ENCODE assay signal across 7 mouse cellular contexts in the genomic region with DNA sequence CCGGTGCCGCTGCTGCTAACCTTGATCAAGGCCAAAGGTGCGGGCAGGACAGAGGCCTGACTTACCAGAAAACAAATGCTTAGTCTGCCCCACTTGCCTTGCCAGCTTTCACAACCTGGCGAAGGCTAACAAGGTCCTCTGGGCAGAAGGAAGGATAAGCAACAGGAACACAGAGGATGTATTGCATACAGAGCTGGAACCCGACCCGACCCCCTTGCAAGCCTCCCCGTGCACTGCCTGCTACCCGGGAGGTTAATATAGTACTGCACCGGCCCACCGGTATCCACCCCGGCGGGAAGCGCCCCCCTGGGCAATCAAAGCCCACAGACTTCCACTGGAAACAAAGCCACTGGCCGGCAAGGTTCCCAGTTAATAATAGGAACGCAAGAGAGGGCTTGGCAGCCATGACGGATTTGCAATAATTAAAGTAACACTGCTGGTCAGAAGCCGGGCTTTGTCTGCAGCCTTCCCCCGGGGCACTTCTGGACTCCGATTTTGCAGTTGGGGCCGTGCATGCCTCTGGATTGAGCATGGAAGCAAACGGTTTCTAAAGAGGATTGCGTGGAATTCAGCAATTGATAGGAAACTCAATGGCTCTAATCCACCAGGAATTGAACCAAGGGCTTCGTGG. TPM values are rescaled to one million over a fixed set of nuclear protein-coding genes. Genes with fewer than 3 reads are reported as not detected.
DNase-seq lines count a peak whose midpoint lies in the region; ATAC-seq lines count a peak whose summit lies in the region.

No protein-coding gene starts in this region.

- H3K27ac ChIP-seq in kidney, embryonic 16.5 days (ENCODE audit: low read length), result peak overlapping the region; percentile 30
- no peak overlapping the region for H3K27ac ChIP-seq in neural tube, embryonic 14.5 days (ENCODE audit: low read depth, low read length)

- no peaks in the 10 kb centered on the region for H3K36me3 ChIP-seq in kidney, embryonic 16.5 days (ENCODE audit: insufficient read depth, low read length)
- no peaks in the 10 kb centered on the region for H3K36me3 ChIP-seq in neural tube, embryonic 14.5 days (ENCODE audit: control insufficient read depth, insufficient read depth, low read length)

- H3K27me3 ChIP-seq in kidney, embryonic 16.5 days (ENCODE audit: insufficient read depth, low read length), result no peaks in the 10 kb centered on the region
- H3K27me3 ChIP-seq in neural tube, embryonic 14.5 days (ENCODE audit: control insufficient read depth, insufficient read depth, low read length), result no peaks in the 10 kb centered on the region

- ATAC-seq in kidney, embryonic 16.5 days (ENCODE audit: low FRiP score, low TSS enrichment), result no peak; the same call in 1 of the 2 replicates
- 0 out of 2 replicates have a peak, but pooled peaks have one; percentile 17 for ATAC-seq in neural tube, embryonic 14.5 days (ENCODE audit: low read depth)
- ATAC-seq in megakaryocyte-erythroid progenitor cell, adult 5-6 weeks (replicated peaks; ENCODE audit: low FRiP score, low TSS enrichment, poor library complexity, severe bottlenecking), result no peak
- no peak for ATAC-seq in erythroid progenitor cell, adult 5-6 weeks (replicated peaks; ENCODE audit: low FRiP score, poor library complexity, severe bottlenecking)

- peak overlapping the region; percentile 31; the same call in 1 of the 2 replicates for H3K4me2 ChIP-seq in kidney, embryonic 16.5 days (replicated peaks; ENCODE audit: low read depth, low read length)
- peak overlapping the region; percentile 44 for H3K4me2 ChIP-seq in neural tube, embryonic 14.5 days (ENCODE audit: low read depth, low read length)

- 14% methylated on average over 23 of the region's 23 CpGs for WGBS in kidney, embryonic 16.5 days
- 10% methylated on average over 23 of the region's 23 CpGs for WGBS in neural tube, embryonic 14.5 days

- H3K4me3 ChIP-seq in kidney, embryonic 16.5 days (ENCODE audit: low read length), result no peak overlapping the region; the same call in 1 of the 2 replicates
- no peak overlapping the region for H3K4me3 ChIP-seq in neural tube, embryonic 14.5 days (ENCODE audit: low read depth, low read length)

- peaks cover 3% of the 10 kb centered on the region; the same call in 1 of the 2 replicates for H3K9me3 ChIP-seq in kidney, embryonic 16.5 days (ENCODE audit: low read length)
- no peaks in the 10 kb centered on the region for H3K9me3 ChIP-seq in neural tube, embryonic 14.5 days (ENCODE audit: control insufficient read depth, low read length)

- DNase-seq in ES-CJ7 (ENCODE audit: low read depth, low spot score) (peak; percentile 32), R1 (ENCODE audit: low read depth, low spot score) (peak; percentile 32)
- DNase-seq in heart, adult 9 months (ENCODE audit: low spot score in 2 of 2), result peak; percentile 23 to 32

- peak overlapping the region; percentile 37 for H3K9ac ChIP-seq in kidney, embryonic 16.5 days (replicated peaks; ENCODE audit: low read length)
- no peak overlapping the region for H3K9ac ChIP-seq in neural tube, embryonic 14.5 days (replicated peaks; ENCODE audit: low read depth, low read length)

- peaks cover 26% of the 10 kb centered on the region for H3K4me1 ChIP-seq in kidney, embryonic 16.5 days (ENCODE audit: insufficient read depth, low read length)
- peaks cover 3% of the 10 kb centered on the region; the same call in 1 of the 2 replicates for H3K4me1 ChIP-seq in neural tube, embryonic 14.5 days (ENCODE audit: control insufficient read depth, insufficient read depth, low read length)

RNA-seq across cellular contexts. Expression of a gene that starts 28.9 kb away (rescaled TPM):
- 30.9 and 32.8 TPM in 2 replicates for polyA plus RNA-seq in kidney, embryonic 16.5 days (2015; fragmentation: Nextera tagmentation; extraction: Ambion mirVana)
- polyA plus RNA-seq in neural tube, embryonic 14.5 days (2014; fragmentation: Nextera tagmentation; extraction: Ambion mirVana), result 15.1 and 15.7 TPM in 2 replicates
- total RNA-seq in megakaryocyte-erythroid progenitor cell, adult 5-6 weeks (2014; fragmentation: Nextera tagmentation), result 0.27 TPM in 1 of 2 replicates, not detected in the other
- not detected in 2 replicates for total RNA-seq in megakaryocyte-erythroid progenitor cell, adult 5-6 weeks (2017)
- not detected in 2 replicates for total RNA-seq in erythroid progenitor cell, adult 5-6 weeks (2015; ENCODE audit: low replicate concordance)
- total RNA-seq in erythroid progenitor cell, adult 5-6 weeks (2017; ENCODE audit: low replicate concordance), result not detected in 2 replicates
